Mouse (Mus musculus) monocyte, adult 5-6 weeks (primary cell): ENCODE measurements at regions not wholly inside any gene's neighbourhood (a gene's known extent, or its start where the extent isn't known, plus 50 kb on each side); places are given as distances from the start of the nearest gene placed in this dataset.

Source experiments
- ATAC-seq: fragments of 153-309, 156-312 bp; replicated peaks from 2 replicates; pipeline ENCODE4 v1.8.0; 2017; ENCODE audit warnings: mild to moderate bottlenecking; ENCODE audit not compliant: low TSS enrichment, insufficient number of reproducible peaks, severe bottlenecking, poor library complexity, low FRiP score

DNA sequence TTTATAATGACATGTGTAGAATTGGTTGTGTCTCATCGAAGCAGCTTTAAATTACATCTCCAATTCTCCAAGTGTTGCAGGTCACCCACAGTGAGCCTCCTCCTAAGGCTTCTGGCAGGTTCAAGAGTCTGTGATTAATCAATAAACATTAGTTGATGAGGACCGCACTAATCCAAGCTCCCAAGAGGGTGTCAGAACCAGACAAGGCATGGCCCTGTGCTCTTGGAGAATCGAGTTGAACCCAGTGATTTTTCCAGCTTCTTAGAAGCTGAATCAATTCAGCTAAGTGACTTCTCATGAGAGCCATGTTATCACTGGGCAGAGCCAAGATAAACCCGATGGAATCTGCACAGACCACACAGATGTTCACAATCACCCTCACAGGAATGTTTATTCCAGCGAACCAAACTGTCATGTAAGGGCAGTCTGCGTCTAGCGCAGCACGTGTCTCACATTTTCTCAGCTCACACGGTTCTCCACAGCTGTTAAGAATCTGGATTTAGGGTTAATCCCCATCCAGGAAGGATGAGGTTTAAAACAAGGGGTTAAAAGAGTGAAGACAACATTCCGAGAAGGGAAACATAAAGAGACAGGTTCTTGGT, 76.4 kb upstream of the Cd93 start:
- ATAC-seq = no peak

DNA sequence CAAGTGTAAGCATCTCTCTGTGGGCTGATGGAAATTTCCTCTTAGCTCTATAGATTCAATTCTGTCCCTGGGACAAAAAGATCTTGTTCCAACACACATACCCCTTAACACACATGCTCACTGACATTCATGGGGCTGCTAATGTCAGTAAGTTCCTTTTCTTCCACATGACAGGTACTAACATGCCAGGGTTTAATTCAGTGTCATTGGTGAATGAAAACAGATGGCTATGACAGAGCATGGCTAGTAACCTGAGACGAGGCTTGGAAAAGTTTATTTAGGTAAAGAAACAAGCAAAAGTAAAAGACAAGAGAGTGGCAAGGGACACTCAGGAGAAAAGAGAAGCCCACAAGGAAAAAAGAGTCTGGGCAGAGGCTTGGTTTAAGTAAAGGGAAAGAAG, 74.5 kb upstream of the Cd93 start:
- no peak for ATAC-seq

DNA sequence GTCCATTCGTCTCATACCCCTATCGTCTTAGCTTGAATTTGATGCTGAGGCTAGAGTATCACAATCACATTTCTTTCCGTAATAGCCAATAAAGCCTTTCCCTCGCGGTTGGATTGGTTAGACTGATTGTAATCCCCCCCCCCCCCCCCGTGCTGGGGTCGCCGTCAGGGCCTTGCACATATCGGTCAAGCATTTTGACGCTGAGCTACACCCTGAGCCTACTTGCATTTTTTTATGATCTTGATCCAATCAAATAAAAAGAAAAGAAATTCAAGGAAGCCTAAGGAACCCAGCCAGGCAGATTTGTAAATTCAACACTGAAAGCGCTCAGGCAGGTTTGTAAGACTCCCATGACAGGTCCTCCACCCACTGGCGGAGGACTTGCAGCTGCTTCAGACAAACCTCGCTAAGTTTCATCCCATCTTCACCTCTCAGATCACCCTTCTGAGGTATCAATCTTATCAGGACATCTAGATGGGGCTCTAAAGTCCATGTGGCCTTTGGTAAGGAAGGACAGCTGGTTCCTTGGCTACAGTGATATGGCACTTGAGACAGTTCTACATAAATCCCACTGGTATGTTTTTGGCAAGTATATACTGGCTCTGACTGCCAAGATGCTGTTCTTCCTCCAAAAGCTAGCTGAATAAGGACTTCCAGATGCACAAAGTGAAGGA, 66.8 kb upstream of the Cd93 start:
- no peak for ATAC-seq

DNA sequence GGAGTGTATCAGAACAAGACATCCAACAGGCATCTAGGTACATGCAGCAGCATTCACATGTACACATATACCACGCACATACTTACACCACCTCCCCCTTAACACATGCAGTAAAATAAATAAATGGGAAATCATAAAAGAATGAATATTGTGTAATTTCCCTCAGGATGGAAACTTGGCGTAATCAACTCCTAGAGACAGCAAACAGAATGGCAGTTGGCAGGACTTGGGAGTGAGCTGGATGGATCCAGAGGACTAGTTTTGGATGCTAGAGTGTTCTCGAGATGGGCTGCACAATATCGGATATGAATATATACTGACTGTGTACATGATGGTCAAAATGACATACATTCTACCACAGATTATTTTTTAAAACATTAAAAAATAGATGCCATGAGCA, 66.0 kb upstream of the Cd93 start:
- no peak for ATAC-seq

DNA sequence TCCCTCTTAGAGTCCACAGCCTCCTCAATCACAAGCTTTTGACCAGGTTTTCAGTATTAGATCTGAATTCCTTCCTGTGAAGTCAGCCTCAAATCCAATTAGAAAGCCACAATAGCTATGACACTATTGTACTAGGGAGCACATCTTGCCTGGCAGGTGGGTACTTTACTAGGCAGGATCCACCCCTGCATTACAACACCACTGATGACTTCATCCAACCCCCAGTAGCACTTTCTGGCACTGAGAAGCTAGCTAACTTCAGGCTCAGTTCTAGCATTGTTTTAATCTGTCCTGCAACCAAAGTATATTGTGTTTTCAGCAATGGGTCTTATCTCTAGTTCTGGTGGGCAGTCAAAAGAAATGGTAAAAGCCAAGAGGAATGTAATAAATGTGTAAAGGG, 64.2 kb upstream of the Cd93 start:
- no peak for ATAC-seq

DNA sequence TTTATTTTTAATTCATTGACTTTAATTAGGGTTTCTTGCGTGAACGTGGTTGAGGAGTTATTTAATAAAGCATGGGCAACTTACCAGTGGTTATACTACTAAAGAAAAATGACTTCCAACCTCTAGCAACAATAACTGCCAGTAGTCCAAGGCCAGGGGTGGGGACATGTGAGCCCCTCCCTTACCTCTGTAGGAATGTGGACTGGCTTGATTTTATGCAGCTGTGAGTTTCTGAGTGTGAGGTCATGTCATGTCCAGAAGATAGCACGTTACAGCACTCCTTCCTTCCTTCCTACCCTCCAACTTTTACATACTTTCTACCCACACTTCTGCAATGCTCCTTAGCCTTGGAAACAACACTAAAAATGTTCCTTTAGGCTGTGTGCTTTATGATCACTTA, 63.6 kb upstream of the Cd93 start:
- ATAC-seq = no peak

DNA sequence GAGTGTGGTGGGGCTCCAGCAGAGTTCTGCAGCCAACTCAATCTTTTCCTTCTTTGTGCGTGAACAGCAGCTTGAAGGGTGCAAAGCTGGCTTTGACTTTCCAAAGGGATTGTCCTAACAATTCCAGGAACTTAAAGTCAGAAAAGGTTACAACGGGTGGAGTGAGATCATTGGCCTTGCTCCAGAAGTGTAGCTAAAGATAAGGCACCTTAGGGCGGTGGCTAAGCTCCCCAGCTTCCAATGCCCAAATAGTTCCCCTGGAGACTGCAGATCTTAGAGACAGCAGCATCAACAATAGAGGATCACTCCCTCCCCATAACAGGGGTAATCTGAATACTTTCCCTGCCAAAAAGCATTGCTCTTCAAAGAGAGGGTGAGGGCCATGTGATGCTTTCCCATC, 62.3 kb upstream of the Cd93 start:
- ATAC-seq = no peak

DNA sequence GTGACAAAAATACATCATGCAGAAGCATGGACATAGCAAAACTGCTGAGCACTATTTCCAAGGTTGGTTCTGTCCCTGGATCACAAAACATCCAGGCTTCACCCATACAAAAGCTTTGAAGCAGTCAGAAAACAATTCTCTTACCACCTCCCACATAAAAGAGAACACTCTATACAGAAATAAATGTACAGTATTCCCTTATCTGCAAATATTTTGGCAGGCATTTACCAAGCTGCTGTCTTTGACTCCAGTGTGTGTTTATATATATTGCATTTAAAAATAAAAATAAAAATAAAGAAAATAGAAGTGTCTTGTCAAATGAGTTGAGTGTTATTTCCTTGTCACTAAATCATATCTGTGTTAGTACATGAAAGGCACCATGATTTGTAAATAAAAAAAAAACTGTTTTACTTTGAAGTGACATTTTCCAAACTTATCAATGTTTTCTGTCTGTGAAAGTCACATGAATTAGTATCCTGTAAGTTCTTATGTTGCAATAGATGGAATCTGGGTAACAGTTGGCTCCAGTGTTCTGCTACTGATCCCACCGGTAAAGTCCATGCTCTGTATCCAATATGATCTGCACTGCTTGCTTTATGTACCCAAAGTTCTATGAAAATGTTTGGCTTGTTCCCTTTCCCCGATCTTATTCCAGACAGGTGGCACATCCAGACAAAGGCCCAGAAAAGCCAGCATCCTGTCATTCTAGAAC, 59.9 kb upstream of the Cd93 start:
- no peak for ATAC-seq

DNA sequence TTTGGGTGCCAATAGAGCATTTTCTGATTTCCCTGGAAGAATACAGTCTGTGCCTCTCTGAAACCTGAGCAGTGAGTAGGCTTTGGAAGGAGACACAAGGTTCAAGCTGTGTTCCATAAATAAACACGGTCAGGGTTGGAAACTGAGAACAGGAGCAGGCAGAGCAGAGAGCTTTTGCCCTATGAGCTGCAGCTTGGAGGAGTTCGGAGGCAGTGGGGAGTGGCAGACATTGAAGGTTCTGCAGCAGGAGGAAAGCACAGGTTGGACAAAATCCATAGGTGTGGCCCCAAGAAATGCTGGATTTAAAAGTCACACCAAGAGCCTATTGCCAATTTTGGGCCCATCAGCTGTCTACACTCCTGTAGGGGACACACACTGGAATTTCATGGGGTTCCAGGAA, 59.0 kb upstream of the Cd93 start:
- no peak for ATAC-seq

DNA sequence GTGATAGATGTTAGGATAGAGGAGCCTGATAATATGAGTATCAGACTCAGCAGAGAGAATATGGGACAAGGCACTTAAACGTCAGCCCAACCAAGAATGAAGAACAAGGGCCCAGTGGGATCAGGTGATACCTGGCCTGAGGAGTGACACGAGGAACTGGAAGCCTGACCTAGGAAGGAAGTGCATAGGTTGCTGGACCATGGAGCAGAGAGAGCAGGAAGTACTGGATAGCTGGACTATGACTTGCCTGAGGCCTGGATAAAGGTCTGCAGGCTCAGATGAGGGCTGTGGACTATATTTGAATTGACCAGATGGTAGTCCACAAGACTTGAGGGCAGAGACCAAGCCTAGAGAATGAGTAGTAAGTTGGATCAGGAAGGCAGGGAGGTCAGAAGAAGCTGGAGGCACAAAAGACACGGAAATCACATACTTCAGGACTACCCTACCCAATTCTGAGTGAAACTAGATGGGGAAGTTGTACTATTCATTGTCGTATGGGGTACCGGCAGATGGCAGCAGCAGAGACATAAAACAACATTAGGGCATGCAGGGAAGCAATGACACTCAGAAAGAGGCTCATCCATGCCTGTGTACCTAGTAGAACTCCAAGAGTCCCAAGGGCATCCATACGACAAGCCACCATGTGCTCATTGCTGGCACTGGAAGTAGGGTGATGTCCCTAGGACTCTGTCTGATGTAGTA, 57.0 kb upstream of the Cd93 start:
- no peak; the same call in 1 of the 2 replicates for ATAC-seq

DNA sequence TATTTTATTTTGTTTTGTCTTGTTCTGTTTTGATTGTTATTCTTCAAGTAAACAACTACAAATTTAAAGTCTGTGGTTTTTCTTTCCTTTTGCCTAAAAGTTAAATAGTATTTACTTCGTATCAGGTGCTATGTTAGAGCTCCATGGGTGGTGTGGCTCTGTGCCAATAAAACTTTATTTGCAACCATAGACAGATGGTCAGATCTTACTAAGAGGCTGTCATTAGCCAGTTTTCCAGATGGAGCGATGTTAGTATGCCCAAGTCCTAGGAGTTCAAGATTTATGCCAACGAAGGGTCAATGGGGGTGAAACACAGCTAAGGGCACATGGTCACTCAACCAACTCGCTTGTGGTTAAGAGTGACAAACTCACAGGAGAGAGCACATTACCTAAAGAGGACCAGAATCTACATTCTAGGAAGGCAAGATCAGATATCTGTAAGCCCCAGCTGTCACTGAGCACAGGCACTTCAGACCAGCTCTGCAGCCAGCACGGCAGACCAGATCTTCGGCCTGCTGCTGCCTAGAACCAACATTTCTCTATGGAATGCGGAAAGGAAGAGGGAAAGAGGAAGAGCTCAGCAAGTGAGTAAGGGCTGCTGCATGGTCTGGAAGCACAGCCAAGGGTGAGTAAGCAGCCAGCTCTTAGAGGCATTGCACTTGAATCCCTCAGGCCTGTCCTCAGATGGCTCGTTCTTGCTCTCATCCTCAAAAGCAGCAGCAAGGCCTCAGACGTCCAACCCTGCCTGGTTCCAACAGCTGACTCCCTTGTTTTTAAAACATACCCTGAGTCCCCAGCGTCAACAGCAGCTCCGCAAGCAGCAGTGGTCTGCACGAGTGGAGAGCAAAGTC, 54.3 kb upstream of the Cd93 start:
- ATAC-seq = no peak

DNA sequence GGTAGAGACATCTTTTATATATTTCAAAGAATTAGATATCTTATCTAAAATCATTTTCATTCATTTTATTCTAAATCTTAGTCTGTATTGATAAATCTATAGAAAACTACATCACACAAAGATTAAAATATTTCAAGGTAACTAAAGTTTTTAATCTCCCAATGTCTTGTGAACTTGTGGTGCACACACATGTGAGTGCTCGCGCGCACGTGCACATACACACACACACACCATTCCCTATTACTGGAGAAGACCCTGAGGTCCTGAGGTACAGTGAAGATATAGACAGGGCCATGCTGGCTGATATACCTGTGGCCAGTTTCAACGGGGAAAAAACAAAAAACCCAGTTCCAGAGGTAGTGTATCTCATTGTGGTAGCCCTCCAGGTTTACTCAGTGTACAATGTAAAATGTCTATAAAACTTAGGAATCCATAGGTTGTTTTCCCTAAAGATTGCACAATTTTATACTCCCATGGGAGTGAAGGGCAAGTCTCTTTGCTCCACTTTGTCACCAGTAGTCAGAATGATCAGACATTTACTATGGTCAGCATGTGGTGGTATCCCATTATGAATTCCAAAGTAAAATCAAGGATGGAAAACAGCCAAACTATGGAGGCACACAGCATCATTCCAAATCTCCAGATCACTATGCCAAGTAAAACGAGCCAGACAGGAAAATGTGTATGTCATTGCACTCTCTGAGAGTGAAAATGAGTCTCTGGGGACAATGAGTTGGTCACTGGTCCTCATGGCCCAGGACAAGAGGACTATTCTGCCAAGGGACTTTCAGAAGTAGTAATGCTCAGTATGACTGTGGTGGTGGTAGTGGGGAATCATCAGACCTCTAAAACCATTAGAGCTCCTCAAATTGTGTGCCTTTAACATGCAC, 53.0 kb upstream of the Cd93 start:
- no peak for ATAC-seq

DNA sequence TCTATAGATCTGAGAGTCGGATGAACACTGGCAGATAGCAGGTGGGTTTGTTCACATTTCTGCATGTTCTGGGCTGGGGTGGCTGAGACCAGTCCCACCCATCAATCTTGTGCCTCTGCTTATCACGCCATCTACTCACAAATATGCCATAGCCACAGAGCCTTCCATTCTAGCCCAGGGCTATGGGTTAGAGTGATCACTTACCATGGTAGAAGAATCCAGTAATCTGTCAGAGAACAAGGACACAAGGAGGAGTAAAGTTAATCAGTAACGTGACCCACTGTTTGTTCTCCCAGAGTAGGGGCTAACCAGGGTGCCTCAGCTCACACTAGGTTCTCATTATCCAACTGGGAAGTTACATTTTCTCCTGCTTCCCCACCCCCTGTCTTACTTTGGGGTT, 52.1 kb upstream of the Cd93 start:
- no peak for ATAC-seq

DNA sequence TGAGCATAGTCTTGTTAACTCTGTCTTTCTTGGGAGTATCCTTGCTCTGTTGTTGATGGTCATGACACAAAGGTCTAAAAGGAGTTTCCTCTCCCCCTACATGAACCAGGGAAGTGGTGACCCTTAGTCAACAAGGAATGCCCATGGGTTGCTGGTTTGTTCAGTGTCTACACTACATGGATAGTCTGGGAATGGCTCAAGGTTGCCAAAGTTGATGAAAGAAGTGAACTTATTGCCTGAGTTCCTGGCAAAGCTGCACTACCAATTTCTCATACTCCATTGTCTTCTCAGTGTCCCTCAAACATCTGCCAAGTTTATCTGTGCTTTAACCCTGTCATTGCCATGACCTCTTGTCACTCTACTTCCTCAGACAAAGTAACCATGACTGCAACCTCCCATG, 49.9 kb upstream of the Cd93 start:
- ATAC-seq = no peak
